Mouse (Mus musculus): ENCODE data around the gene Mdga1.
A peak's percentile ranks its signal among the peaks of the same experiment; 100 is the strongest.

Gene Mdga1

GRCm38 (mm10) chr17:29950574-29950973, 19.3 kb downstream of the Mdga1 start:
- TF ChIP-seq POU5F1 (IDR thresholded peaks at IDR 0.05; ENCODE audit: borderline replicate concordance, low read length) = no peak
- TF ChIP-seq NANOG (IDR thresholded peaks at IDR 0.05; ENCODE audit: borderline replicate concordance, low read length) = no peak
- no peak for TF ChIP-seq CTCF (conservative IDR thresholded peaks at IDR 0.05; ENCODE audit: low read length)
- peak overlapping the region; percentile 17; the same call in 1 of the 2 replicates for H3K4me3 ChIP-seq (replicated peaks; ENCODE audit: low read length)
- no peaks in the 10 kb centered on the region for H3K36me3 ChIP-seq (ENCODE audit: insufficient read depth, low read length)
- H3K27me3 ChIP-seq (ENCODE audit: insufficient read depth, low read length) = peaks cover 27% of the 10 kb centered on the region
- H3K4me1 ChIP-seq (replicated peaks; ENCODE audit: low read depth, low read length) = peaks cover 9% of the 10 kb centered on the region; the same call in 1 of the 2 replicates
- no peaks in the 10 kb centered on the region for H3K9me3 ChIP-seq (ENCODE audit: low read length)

DNA sequence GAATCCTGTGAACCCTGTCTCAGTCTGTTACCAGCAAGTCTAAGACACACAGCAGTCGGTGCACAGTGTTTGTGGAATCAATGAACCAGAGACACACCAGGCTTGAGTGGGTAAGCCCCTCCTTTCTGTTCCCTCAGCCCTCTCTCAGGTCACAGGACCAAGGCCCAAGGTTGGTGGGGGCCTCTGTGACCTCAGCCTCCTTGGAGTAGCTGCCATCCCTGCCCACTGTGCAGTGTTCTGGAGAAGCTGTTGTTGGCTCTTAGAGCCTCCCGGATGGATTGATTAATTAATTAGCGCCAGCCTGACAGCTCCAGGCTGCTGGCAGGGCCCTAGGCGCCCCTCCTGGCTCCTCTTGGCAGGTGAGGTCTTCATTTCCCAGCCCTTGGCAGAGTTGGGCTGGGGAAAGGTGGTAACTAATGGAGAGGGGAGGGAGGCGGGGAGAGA, 22.6 kb downstream of the Mdga1 start:
- TF ChIP-seq POU5F1 (IDR thresholded peaks at IDR 0.05; ENCODE audit: borderline replicate concordance, low read length) (no peak), CTCF (conservative IDR thresholded peaks at IDR 0.05; ENCODE audit: low read length) (no peak), NANOG (IDR thresholded peaks at IDR 0.05; ENCODE audit: borderline replicate concordance, low read length) (no peak)
- Histone ChIP-seq H3K27me3 (ENCODE audit: insufficient read depth, low read length) (peaks cover 24% of the 10 kb centered on the region), H3K36me3 (ENCODE audit: insufficient read depth, low read length) (no peaks in the 10 kb centered on the region), H3K9me3 (ENCODE audit: low read length) (no peaks in the 10 kb centered on the region), H3K4me1 (replicated peaks; ENCODE audit: low read depth, low read length) (peaks cover 6% of the 10 kb centered on the region; the same call in 1 of the 2 replicates), H3K4me3 (replicated peaks; ENCODE audit: low read length) (no peak overlapping the region)

GRCm38 (mm10) chr17:29944376-29944775, 25.5 kb downstream of the Mdga1 start:
- H3K4me3 ChIP-seq (replicated peaks; ENCODE audit: low read length) = no peak overlapping the region
- no peak for TF ChIP-seq NANOG (IDR thresholded peaks at IDR 0.05; ENCODE audit: borderline replicate concordance, low read length)
- TF ChIP-seq POU5F1 (IDR thresholded peaks at IDR 0.05; ENCODE audit: borderline replicate concordance, low read length) = no peak
- no peak for TF ChIP-seq CTCF (conservative IDR thresholded peaks at IDR 0.05; ENCODE audit: low read length)
- peaks cover 19% of the 10 kb centered on the region for H3K27me3 ChIP-seq (ENCODE audit: insufficient read depth, low read length)
- no peaks in the 10 kb centered on the region for H3K9me3 ChIP-seq (ENCODE audit: low read length)
- no peaks in the 10 kb centered on the region for H3K36me3 ChIP-seq (ENCODE audit: insufficient read depth, low read length)
- H3K4me1 ChIP-seq (replicated peaks; ENCODE audit: low read depth, low read length) = no peaks in the 10 kb centered on the region

DNA sequence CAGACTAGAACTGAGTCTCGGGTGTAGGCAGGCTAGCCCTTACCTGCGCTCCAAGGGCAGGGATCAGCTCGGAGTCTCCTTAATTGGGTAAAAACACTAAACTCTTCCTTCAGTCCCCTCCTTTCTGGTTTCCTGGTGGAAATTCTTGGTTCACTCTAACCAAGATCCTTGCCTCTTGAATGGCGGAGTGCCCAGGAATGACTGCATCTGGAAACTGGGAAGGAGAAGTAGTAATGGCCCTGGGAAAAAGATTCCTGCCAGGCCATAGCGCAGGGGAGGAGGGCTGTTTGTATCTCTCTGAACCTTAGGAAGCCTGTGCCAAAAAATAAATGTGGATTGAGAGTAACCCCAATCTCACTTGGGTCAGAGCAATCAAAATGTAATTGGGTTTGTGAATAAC, 30.9 kb downstream of the Mdga1 start:
- no peaks in the 10 kb centered on the region for H3K4me1 ChIP-seq (replicated peaks; ENCODE audit: low read depth, low read length)
- no peak for TF ChIP-seq NANOG (IDR thresholded peaks at IDR 0.05; ENCODE audit: borderline replicate concordance, low read length)
- no peak for TF ChIP-seq CTCF (conservative IDR thresholded peaks at IDR 0.05; ENCODE audit: low read length)
- TF ChIP-seq POU5F1 (IDR thresholded peaks at IDR 0.05; ENCODE audit: borderline replicate concordance, low read length) = no peak
- no peak overlapping the region for H3K4me3 ChIP-seq (replicated peaks; ENCODE audit: low read length)
- no peaks in the 10 kb centered on the region for H3K9me3 ChIP-seq (ENCODE audit: low read length)
- H3K27me3 ChIP-seq (ENCODE audit: insufficient read depth, low read length) = peaks cover 13% of the 10 kb centered on the region
- H3K36me3 ChIP-seq (ENCODE audit: insufficient read depth, low read length) = no peaks in the 10 kb centered on the region

DNA sequence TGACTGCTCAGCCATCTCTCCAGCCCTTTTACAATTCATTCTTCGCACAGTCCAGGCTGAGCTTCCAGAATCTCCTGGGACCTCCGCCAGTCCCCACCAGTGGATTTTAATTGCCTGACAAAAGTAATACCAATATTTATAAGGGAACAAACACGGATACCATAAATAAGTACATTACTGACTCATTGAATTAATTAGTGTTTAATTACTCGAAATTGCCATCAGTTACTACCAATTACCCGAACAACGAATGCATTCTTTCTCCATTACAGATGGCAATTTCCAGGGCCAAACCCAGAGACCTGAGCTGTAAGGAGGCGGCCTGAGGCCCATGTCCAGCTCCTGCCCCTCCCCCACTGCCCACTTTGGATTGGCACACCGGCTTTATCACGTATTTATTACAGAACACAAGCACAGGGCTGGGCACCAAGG, 32.5 kb downstream of the Mdga1 start:
- no peak for TF ChIP-seq CTCF (conservative IDR thresholded peaks at IDR 0.05; ENCODE audit: low read length)
- no peak for TF ChIP-seq NANOG (IDR thresholded peaks at IDR 0.05; ENCODE audit: borderline replicate concordance, low read length)
- TF ChIP-seq POU5F1 (IDR thresholded peaks at IDR 0.05; ENCODE audit: borderline replicate concordance, low read length) = no peak
- no peak overlapping the region for H3K4me3 ChIP-seq (replicated peaks; ENCODE audit: low read length)
- no peaks in the 10 kb centered on the region for H3K9me3 ChIP-seq (ENCODE audit: low read length)
- no peaks in the 10 kb centered on the region for H3K4me1 ChIP-seq (replicated peaks; ENCODE audit: low read depth, low read length)
- H3K36me3 ChIP-seq (ENCODE audit: insufficient read depth, low read length) = no peaks in the 10 kb centered on the region
- H3K27me3 ChIP-seq (ENCODE audit: insufficient read depth, low read length) = peaks cover 15% of the 10 kb centered on the region

DNA sequence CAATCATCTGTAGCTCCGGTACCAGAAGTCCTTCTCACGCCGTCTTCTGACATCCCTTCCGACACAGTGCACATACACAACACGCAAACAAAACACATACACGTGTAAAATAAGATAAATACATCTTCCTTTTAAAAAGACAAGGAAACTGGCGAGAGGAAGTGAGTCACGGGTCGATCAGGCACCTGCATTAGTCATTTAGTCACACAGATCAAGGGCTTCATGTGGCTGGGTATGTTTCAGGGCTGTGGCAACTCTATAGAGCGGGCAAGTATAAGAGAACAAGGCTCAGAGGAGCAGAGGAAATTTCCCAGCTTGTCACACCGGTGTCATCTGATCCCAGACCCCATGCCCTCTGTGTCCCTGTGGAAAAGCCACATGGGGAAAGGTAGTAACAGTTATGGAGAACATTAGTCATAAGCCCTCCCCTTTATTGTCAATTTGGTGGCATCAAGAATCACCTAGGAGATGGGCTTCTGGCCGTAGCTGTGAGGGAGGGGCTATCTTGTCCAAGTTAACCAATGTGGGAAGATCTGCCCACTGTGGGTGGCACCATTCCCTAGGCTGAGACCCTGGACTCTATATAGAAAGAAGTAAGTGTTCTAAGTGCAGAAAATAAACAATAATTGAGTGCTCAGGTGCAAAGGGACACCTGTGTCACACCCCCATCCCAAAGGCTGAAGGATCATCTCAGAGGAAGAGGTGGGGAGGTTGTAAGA, 35.6 kb downstream of the Mdga1 start:
- Histone ChIP-seq H3K9me3 (ENCODE audit: low read length) (no peaks in the 10 kb centered on the region), H3K4me1 (replicated peaks; ENCODE audit: low read depth, low read length) (peaks cover 12% of the 10 kb centered on the region), H3K4me3 (replicated peaks; ENCODE audit: low read length) (no peak overlapping the region), H3K27me3 (ENCODE audit: insufficient read depth, low read length) (peaks cover 35% of the 10 kb centered on the region), H3K36me3 (ENCODE audit: insufficient read depth, low read length) (no peaks in the 10 kb centered on the region)
- TF ChIP-seq CTCF (conservative IDR thresholded peaks at IDR 0.05; ENCODE audit: low read length) = no peak
- no peak for TF ChIP-seq POU5F1 (IDR thresholded peaks at IDR 0.05; ENCODE audit: borderline replicate concordance, low read length)
- TF ChIP-seq NANOG (IDR thresholded peaks at IDR 0.05; ENCODE audit: borderline replicate concordance, low read length) = no peak

DNA sequence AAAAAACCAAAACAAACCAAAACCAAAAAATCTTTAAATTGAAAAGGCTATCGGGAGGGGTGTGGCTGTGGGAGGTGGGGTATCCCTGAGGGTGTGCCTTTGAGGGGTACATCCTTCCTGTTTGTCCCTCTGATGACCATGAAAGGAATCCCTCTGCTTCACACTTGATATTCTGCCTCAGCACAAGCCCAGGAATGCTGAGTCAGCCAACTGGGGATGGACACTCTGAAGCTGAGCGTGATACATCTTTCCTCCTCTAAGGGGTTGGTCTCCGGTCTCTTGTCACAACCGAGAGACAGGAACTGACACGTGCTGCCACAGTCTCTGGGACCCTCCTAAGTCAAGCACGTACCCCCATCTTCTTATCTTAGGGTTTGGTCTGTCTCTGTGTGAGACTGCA, 37.1 kb downstream of the Mdga1 start:
- Histone ChIP-seq H3K4me1 (replicated peaks; ENCODE audit: low read depth, low read length) (peaks cover 12% of the 10 kb centered on the region), H3K27me3 (ENCODE audit: insufficient read depth, low read length) (peaks cover 47% of the 10 kb centered on the region), H3K4me3 (replicated peaks; ENCODE audit: low read length) (no peak overlapping the region), H3K9me3 (ENCODE audit: low read length) (no peaks in the 10 kb centered on the region), H3K36me3 (ENCODE audit: insufficient read depth, low read length) (no peaks in the 10 kb centered on the region)
- TF ChIP-seq POU5F1 (IDR thresholded peaks at IDR 0.05; ENCODE audit: borderline replicate concordance, low read length) = no peak
- TF ChIP-seq NANOG (IDR thresholded peaks at IDR 0.05; ENCODE audit: borderline replicate concordance, low read length) = no peak
- TF ChIP-seq CTCF (conservative IDR thresholded peaks at IDR 0.05; ENCODE audit: low read length) = no peak

GRCm38 (mm10) chr17:29931224-29931945, 38.5 kb downstream of the Mdga1 start:
- peak; percentile 28 for TF ChIP-seq CTCF (conservative IDR thresholded peaks at IDR 0.05; ENCODE audit: low read length)
- TF ChIP-seq NANOG (IDR thresholded peaks at IDR 0.05; ENCODE audit: borderline replicate concordance, low read length) = no peak
- H3K9me3 ChIP-seq (ENCODE audit: low read length) = no peaks in the 10 kb centered on the region
- peak overlapping the region; percentile 72 for H3K4me3 ChIP-seq (replicated peaks; ENCODE audit: low read length)
- peaks cover 45% of the 10 kb centered on the region for H3K27me3 ChIP-seq (ENCODE audit: insufficient read depth, low read length)
- peaks cover 12% of the 10 kb centered on the region for H3K4me1 ChIP-seq (replicated peaks; ENCODE audit: low read depth, low read length)
- H3K36me3 ChIP-seq (ENCODE audit: insufficient read depth, low read length) = no peaks in the 10 kb centered on the region
